Mouse (Mus musculus) heart, postnatal 0 days (tissue): ENCODE measurements around the gene 2700097O09Rik.
"Not testable (repeated sequence)": the region's sequence is repeated elsewhere in the genome, so short reads cannot be mapped to it uniquely, and the experiment has no call there.

ENCODE experiments used
- CTCF ChIP-seq: IDR thresholded peaks from 2 replicates; pipeline ENCODE4 v1.5.1; 2016; ENCODE audit warnings: antibody characterized with exemption, control low read depth, low read depth
- EP300 ChIP-seq: IDR thresholded peaks from 2 replicates; pipeline ENCODE4 v1.6.1; 2016; ENCODE audit warnings: antibody characterized with exemption, low read depth

GRCm38 (mm10) chr12:55124731-55125130 is 44.8 kb upstream of the 2700097O09Rik start:
- TF ChIP-seq CTCF, EP300: not testable (repeated sequence)
